Mouse (Mus musculus): ENCODE results near the gene Rpl7l1.

DNA sequence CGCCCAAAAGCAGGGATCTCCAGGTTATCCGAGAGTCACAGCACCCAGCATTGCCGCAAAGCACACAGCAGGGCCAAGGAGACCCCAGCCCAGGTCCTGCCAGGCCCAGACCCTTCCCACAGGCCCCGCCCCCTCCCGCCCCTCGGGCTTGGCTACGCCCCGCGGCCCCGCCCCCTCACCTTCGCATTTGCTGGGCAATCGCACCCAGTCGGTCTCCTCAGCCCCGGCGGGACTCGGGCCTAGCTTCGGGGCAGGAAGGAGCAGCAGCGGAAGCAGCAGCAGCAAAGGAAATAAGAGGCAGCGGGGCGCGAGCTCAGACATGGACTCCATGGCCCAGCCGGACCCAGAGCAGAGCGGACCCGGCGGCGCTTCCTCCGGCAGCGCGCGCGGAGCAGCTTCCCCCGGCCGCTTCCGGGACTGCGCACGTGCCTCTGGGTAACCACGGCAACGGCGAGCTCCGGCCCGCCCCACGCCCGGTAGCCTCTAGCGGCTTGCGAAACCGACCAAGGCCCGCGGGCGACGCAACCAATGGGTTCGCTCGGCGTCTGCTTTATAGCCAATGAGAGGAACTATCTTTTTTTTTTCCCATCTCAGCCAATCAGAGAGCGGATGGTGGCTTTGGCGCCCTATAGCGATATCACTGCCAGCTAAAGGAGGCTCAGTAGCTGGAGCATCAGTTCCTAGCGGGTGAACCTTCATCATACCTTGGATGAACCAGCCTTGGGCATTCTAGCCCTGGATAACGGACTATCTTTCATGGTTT lies 30.5 kb downstream of the Rpl7l1 start, which contains the start of gene Cnpy3:
- TF ChIP-seq GATA1 (IDR thresholded peaks at IDR 0.05; ENCODE audit: borderline replicate concordance, low read length) (no peak), FLI1 (IDR thresholded peaks at IDR 0.05; ENCODE audit: low read length) (no peak; the same call in 1 of the 2 replicates)
